Mouse (Mus musculus): ENCODE results near the gene Tfdp1.

DNA sequence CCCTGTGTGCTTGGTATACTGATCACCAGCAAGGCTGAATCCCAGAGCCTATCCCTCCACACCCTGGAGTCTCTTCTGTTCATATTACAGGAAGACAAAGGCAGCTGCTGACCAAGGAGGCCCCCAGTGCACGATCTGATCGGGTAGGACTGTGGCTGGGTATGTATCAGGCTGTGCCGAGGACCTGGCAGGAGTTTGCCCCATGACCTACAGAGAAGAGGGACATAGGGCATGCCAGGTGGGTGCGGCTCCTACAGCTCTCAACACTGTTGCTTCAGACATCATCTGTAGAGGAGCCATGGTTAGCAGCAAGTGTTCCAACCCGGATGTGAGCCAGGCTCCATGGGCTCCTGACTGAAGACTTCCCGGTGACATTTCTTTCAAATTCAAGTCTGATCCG lies 55.3 kb downstream of the Tfdp1 start:
- no peak for TF ChIP-seq POLR2A (IDR thresholded peaks at IDR 0.05; ENCODE audit: low read depth, low read length)
- no peak for TF ChIP-seq CTCF (IDR thresholded peaks at IDR 0.05; ENCODE audit: extremely low read depth, insufficient read depth, insufficient read length, insufficient replicate concordance)

All from spleen, adult 2 months (tissue).